Mouse (Mus musculus) urinary bladder, adult 18-20 months (tissue): ENCODE results near the gene Cwc27.
A peak's percentile ranks its signal among the peaks of the same experiment; 100 is the strongest.

Experiments used
- DNase-seq, 2 experiments: peaks; one replicate each; pipeline ENCODE4 v3.0.0; 2022; ENCODE audit warnings: low spot score in 2 of 2, mixed read lengths in 2 of 2

The Cwc27 gene

GRCm38 (mm10) chr13:104779104-104779670 lies 37.8 kb downstream of the Cwc27 start:
- no peak for DNase-seq

- DNase-seq: no peak
Measured at GRCm38 (mm10) chr13:104763193-104763592, 53.7 kb downstream of the Cwc27 start.

GRCm38 (mm10) chr13:104762401-104762800 lies 54.5 kb downstream of the Cwc27 start:
- no peak for DNase-seq

- DNase-seq: no peak
Measured at GRCm38 (mm10) chr13:104759381-104759780, 57.6 kb downstream of the Cwc27 start.

GRCm38 (mm10) chr13:104747032-104747431 lies 69.9 kb downstream of the Cwc27 start:
- no peak for DNase-seq

GRCm38 (mm10) chr13:104742866-104743265 lies 74.1 kb downstream of the Cwc27 start:
- DNase-seq: no peak

GRCm38 (mm10) chr13:104729261-104730046 lies 87.5 kb downstream of the Cwc27 start:
- no peak for DNase-seq

- DNase-seq: no peak
Measured at GRCm38 (mm10) chr13:104727681-104728080, 89.3 kb downstream of the Cwc27 start.

GRCm38 (mm10) chr13:104720133-104720532 lies 96.8 kb downstream of the Cwc27 start:
- DNase-seq: no peak

GRCm38 (mm10) chr13:104694612-104695355 lies 122.2 kb downstream of the Cwc27 start:
- peak; percentile 11 to 58 for DNase-seq

- DNase-seq: no peak
Measured at GRCm38 (mm10) chr13:104692710-104693109, 124.2 kb downstream of the Cwc27 start.

GRCm38 (mm10) chr13:104685537-104685936 lies 131.4 kb downstream of the Cwc27 start:
- DNase-seq: no peak

GRCm38 (mm10) chr13:104684361-104685011 lies 132.5 kb downstream of the Cwc27 start:
- DNase-seq: no peak

- no peak for DNase-seq
Measured at GRCm38 (mm10) chr13:104681212-104681611, 135.7 kb downstream of the Cwc27 start.

- no peak for DNase-seq
Measured at GRCm38 (mm10) chr13:104661188-104661587, 155.8 kb downstream of the Cwc27 start.

GRCm38 (mm10) chr13:104660042-104660680 lies 156.8 kb downstream of the Cwc27 start:
- DNase-seq: no peak

GRCm38 (mm10) chr13:104656666-104657272 lies 160.2 kb downstream of the Cwc27 start:
- no peak for DNase-seq

GRCm38 (mm10) chr13:104655137-104655536 lies 161.8 kb downstream of the Cwc27 start:
- no peak for DNase-seq

- DNase-seq: no peak
Measured at GRCm38 (mm10) chr13:104651763-104652162, 165.2 kb downstream of the Cwc27 start.

GRCm38 (mm10) chr13:104650654-104651053 lies 166.3 kb downstream of the Cwc27 start:
- DNase-seq: no peak

- DNase-seq: no peak
Measured at GRCm38 (mm10) chr13:104650145-104650544, 166.8 kb downstream of the Cwc27 start.
